Mouse (Mus musculus): ENCODE data around the gene Arl11. TPM values are rescaled to one million over a fixed set of nuclear protein-coding genes. Genes with fewer than 3 reads are reported as not detected.
A peak's percentile ranks its signal among the peaks of the same experiment; 100 is the strongest.

Arl11 gene
- polyA plus RNA-seq, 1 experiment: not detected

DNA sequence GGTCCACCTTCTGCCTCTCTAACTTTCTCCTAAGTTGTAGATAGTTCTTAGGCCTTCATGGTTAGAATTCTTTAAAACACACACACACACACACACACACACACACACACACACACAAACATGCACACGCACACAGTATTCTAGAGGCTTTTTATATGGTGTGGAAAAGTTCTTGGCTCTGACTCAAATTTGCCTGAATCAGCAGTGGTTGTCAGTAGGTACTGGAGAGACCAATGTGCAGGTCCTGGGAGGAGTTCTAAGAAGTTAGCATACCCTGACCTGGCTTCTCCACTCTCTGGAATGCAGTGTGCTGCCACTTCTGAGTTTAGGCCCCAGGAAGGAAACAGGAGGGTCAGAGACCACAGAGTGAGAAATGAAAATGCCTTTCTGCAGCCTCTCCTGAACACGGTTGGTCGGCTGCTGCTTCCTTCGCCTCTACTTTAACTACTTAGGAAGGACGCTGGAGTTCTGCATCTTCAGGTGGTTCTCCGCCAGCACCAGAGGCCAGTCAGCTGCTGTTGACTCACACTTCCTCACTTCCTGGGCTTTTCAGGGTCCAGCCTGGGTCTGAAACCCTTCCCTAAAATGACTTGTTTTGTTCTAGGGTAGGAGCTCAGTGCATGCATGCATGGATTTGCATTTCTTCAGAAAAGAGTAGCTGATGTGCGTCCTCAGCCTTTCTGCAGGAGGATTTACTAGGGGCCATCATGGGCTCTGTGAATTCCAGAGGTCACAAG is 651 bp downstream of the Arl11 start:
- peaks cover 5% of the 10 kb centered on the region for H3K27me3 ChIP-seq (ENCODE audit: control insufficient read depth, insufficient read depth, insufficient read length)
- no peak overlapping the region for H3ac ChIP-seq (ENCODE audit: control insufficient read depth, insufficient read length)
- H3K4me3 ChIP-seq: no peak overlapping the region
- no peak for TF ChIP-seq SRF (IDR thresholded peaks at IDR 0.05; ENCODE audit: control insufficient read depth, insufficient read length, low read depth)
- TF ChIP-seq USF1 (IDR thresholded peaks at IDR 0.05; ENCODE audit: low read depth): no peak
- no peak for TF ChIP-seq POLR2AphosphoS2 (IDR thresholded peaks at IDR 0.05; ENCODE audit: insufficient read length, low read depth)
- TF ChIP-seq MYOD1 (IDR thresholded peaks at IDR 0.05; ENCODE audit: control insufficient read depth in 1 of 3, insufficient read length in 2 of 3, low read depth in 2 of 3): no peak
- TF ChIP-seq MYOG (IDR thresholded peaks at IDR 0.05; ENCODE audit: control insufficient read depth in 1 of 3, insufficient read depth in 1 of 3, insufficient read length in 2 of 3, low read depth in 2 of 3): no peak
- no peak for TF ChIP-seq POLR2A (IDR thresholded peaks at IDR 0.05; ENCODE audit: insufficient read length, low read depth)
- TF ChIP-seq REST (IDR thresholded peaks at IDR 0.05; ENCODE audit: insufficient read depth, insufficient read length): no peak
- TF ChIP-seq TCF3 (IDR thresholded peaks at IDR 0.05; ENCODE audit: insufficient read length, low read depth): no peak
- TF ChIP-seq E2F4 (IDR thresholded peaks at IDR 0.05; ENCODE audit: insufficient read depth): no peak
- TF ChIP-seq TCF12 (IDR thresholded peaks at IDR 0.05; ENCODE audit: insufficient read depth, poor library complexity, severe bottlenecking): no peak
- TF ChIP-seq MAX (IDR thresholded peaks at IDR 0.05; ENCODE audit: low read depth): no peak
- no peak for TF ChIP-seq CEBPB (IDR thresholded peaks at IDR 0.05; ENCODE audit: insufficient read depth, poor library complexity, severe bottlenecking)
- H3K79me2 ChIP-seq (ENCODE audit: control insufficient read depth, insufficient read depth): no peaks in the 10 kb centered on the region
- H3K36me3 ChIP-seq (ENCODE audit: control insufficient read depth, insufficient read depth): no peaks in the 10 kb centered on the region
- peak overlapping the region; percentile 8 for H3K4me2 ChIP-seq (ENCODE audit: low read depth)

DNA sequence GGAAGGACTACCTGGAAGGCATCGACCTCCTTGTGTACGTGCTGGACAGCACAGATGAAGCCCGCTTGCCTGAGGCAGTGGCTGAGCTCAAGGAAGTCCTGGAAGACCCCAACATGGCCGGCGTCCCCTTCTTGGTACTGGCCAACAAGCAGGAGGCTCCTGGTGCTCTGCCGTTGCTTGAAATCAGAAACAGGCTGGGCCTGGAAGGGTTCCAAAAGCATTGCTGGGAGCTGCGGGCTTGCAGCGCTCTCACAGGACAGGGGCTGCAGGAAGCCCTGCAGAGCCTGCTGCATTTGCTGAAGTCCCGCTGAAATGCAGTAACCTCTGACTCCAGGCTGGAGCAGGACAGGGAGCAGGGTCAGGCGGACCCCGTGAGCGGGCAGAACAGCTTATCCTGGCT is 1.4 kb downstream of the Arl11 start:
- Histone ChIP-seq H3K36me3 (ENCODE audit: control insufficient read depth, insufficient read depth) (no peaks in the 10 kb centered on the region), H3ac (ENCODE audit: control insufficient read depth, insufficient read length) (no peak overlapping the region), H3K27me3 (ENCODE audit: control insufficient read depth, insufficient read depth, insufficient read length) (peaks cover 5% of the 10 kb centered on the region), H3K4me3 (no peak overlapping the region), H3K79me2 (ENCODE audit: control insufficient read depth, insufficient read depth) (no peaks in the 10 kb centered on the region), H3K4me2 (ENCODE audit: low read depth) (peak overlapping the region; percentile 8)
- TF ChIP-seq MYOD1 (IDR thresholded peaks at IDR 0.05; ENCODE audit: control insufficient read depth in 1 of 3, insufficient read length in 2 of 3, low read depth in 2 of 3) (no peak), CEBPB (IDR thresholded peaks at IDR 0.05; ENCODE audit: insufficient read depth, poor library complexity, severe bottlenecking) (no peak), POLR2AphosphoS2 (IDR thresholded peaks at IDR 0.05; ENCODE audit: insufficient read length, low read depth) (no peak), SRF (IDR thresholded peaks at IDR 0.05; ENCODE audit: control insufficient read depth, insufficient read length, low read depth) (no peak), TCF3 (IDR thresholded peaks at IDR 0.05; ENCODE audit: insufficient read length, low read depth) (no peak), USF1 (IDR thresholded peaks at IDR 0.05; ENCODE audit: low read depth) (no peak), POLR2A (IDR thresholded peaks at IDR 0.05; ENCODE audit: insufficient read length, low read depth) (no peak), MAX (IDR thresholded peaks at IDR 0.05; ENCODE audit: low read depth) (no peak), REST (IDR thresholded peaks at IDR 0.05; ENCODE audit: insufficient read depth, insufficient read length) (no peak), E2F4 (IDR thresholded peaks at IDR 0.05; ENCODE audit: insufficient read depth) (no peak), TCF12 (IDR thresholded peaks at IDR 0.05; ENCODE audit: insufficient read depth, poor library complexity, severe bottlenecking) (no peak), MYOG (IDR thresholded peaks at IDR 0.05; ENCODE audit: control insufficient read depth in 1 of 3, insufficient read depth in 1 of 3, insufficient read length in 2 of 3, low read depth in 2 of 3) (no peak)

DNA sequence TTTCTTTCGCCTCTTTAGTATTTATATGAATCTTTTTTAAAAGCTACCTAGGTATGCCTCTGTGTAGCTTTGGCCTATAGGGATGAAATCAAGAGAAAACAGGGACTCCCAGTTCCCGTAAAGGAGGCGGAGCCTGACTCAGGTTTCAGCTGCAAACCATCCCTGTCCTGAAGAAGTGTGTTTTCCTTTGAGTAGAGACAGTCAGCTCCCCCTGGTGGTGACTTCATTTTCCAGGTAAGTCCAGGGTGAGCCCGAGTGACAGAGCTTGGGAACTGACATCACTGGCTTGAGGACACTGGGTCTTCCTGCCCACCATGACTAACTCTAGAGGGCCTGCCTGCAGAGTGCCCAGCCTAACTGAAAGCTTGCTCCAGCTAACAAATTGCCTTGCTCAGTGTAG is 7.3 kb downstream of the Arl11 start:
- Histone ChIP-seq H3ac (ENCODE audit: control insufficient read depth, insufficient read length) (no peak overlapping the region), H3K27me3 (ENCODE audit: control insufficient read depth, insufficient read depth, insufficient read length) (peaks cover 5% of the 10 kb centered on the region), H3K36me3 (ENCODE audit: control insufficient read depth, insufficient read depth) (no peaks in the 10 kb centered on the region), H3K4me3 (no peak overlapping the region), H3K4me2 (ENCODE audit: low read depth) (no peak overlapping the region), H3K79me2 (ENCODE audit: control insufficient read depth, insufficient read depth) (no peaks in the 10 kb centered on the region)
- TF ChIP-seq E2F4 (IDR thresholded peaks at IDR 0.05; ENCODE audit: insufficient read depth) (no peak), USF1 (IDR thresholded peaks at IDR 0.05; ENCODE audit: low read depth) (no peak), MYOD1 (IDR thresholded peaks at IDR 0.05; ENCODE audit: control insufficient read depth in 1 of 3, insufficient read length in 2 of 3, low read depth in 2 of 3) (no peak), POLR2A (IDR thresholded peaks at IDR 0.05; ENCODE audit: insufficient read length, low read depth) (no peak), POLR2AphosphoS2 (IDR thresholded peaks at IDR 0.05; ENCODE audit: insufficient read length, low read depth) (no peak), TCF3 (IDR thresholded peaks at IDR 0.05; ENCODE audit: insufficient read length, low read depth) (no peak), CEBPB (IDR thresholded peaks at IDR 0.05; ENCODE audit: insufficient read depth, poor library complexity, severe bottlenecking) (no peak), MYOG (IDR thresholded peaks at IDR 0.05; ENCODE audit: control insufficient read depth in 1 of 3, insufficient read depth in 1 of 3, insufficient read length in 2 of 3, low read depth in 2 of 3) (no peak), REST (IDR thresholded peaks at IDR 0.05; ENCODE audit: insufficient read depth, insufficient read length) (no peak), TCF12 (IDR thresholded peaks at IDR 0.05; ENCODE audit: insufficient read depth, poor library complexity, severe bottlenecking) (no peak), SRF (IDR thresholded peaks at IDR 0.05; ENCODE audit: control insufficient read depth, insufficient read length, low read depth) (no peak), MAX (IDR thresholded peaks at IDR 0.05; ENCODE audit: low read depth) (no peak)

DNA sequence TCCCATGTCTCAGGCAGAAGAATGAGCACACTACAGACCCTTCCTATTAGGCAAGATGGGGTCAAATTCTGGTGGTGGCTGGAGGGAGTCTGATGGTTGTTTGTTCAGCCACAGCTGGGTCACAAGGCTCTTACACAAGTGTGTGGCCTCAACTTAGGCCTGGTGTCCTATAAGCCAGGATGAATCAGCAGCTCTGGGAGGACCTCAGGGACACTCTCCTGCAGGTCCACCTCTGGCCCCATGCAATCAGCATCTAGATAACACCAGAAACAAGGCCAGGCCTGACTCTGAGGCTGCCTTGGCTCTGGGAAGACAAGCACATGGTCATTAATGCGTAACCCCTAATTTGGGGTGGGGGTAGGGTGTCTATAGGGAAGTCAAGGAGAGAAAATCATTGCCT is 11.2 kb downstream of the Arl11 start:
- Histone ChIP-seq H3ac (ENCODE audit: control insufficient read depth, insufficient read length) (no peak overlapping the region), H3K4me3 (no peak overlapping the region), H3K36me3 (ENCODE audit: control insufficient read depth, insufficient read depth) (no peaks in the 10 kb centered on the region), H3K27me3 (ENCODE audit: control insufficient read depth, insufficient read depth, insufficient read length) (no peaks in the 10 kb centered on the region), H3K4me2 (ENCODE audit: low read depth) (no peak overlapping the region), H3K79me2 (ENCODE audit: control insufficient read depth, insufficient read depth) (no peaks in the 10 kb centered on the region)
- no peak for TF ChIP-seq CEBPB (IDR thresholded peaks at IDR 0.05; ENCODE audit: insufficient read depth, poor library complexity, severe bottlenecking)
- TF ChIP-seq MYOG (IDR thresholded peaks at IDR 0.05; ENCODE audit: control insufficient read depth in 1 of 3, insufficient read depth in 1 of 3, insufficient read length in 2 of 3, low read depth in 2 of 3): no peak
- no peak for TF ChIP-seq MAX (IDR thresholded peaks at IDR 0.05; ENCODE audit: low read depth)
- TF ChIP-seq POLR2A (IDR thresholded peaks at IDR 0.05; ENCODE audit: insufficient read length, low read depth): no peak
- no peak for TF ChIP-seq USF1 (IDR thresholded peaks at IDR 0.05; ENCODE audit: low read depth)
- TF ChIP-seq MYOD1 (IDR thresholded peaks at IDR 0.05; ENCODE audit: control insufficient read depth in 1 of 3, insufficient read length in 2 of 3, low read depth in 2 of 3): no peak
- no peak for TF ChIP-seq SRF (IDR thresholded peaks at IDR 0.05; ENCODE audit: control insufficient read depth, insufficient read length, low read depth)
- no peak for TF ChIP-seq E2F4 (IDR thresholded peaks at IDR 0.05; ENCODE audit: insufficient read depth)
- TF ChIP-seq REST (IDR thresholded peaks at IDR 0.05; ENCODE audit: insufficient read depth, insufficient read length): no peak
